Mouse (Mus musculus) megakaryocyte progenitor cell, adult 5-6 weeks (primary cell): Measurements from ENCODE around the gene Cep350. TPM values are rescaled to one million over a fixed set of nuclear protein-coding genes. Genes with fewer than 3 reads are reported as not detected.
A peak's percentile ranks its signal among the peaks of the same experiment; 100 is the strongest.

Experiments
- ATAC-seq: replicated peaks from 2 replicates; pipeline ENCODE4 v1.8.0; 2016; ENCODE audit warnings: mild to moderate bottlenecking, moderate TSS enrichment, inconsistent platforms; ENCODE audit not compliant: poor library complexity
- total RNA-seq, 2 experiments: library from RNA; stranded (forward) in 1 of 2; stranded (reverse) in 1 of 2; fragments of 157-497, 149-512 nt in 1 of 2; fragments of 200-1000 nt in 1 of 2; gene quantifications; 2 replicates each; pipeline versions ENCODE4 v1.2.3 to v1.2.4; 2015 to 2017

Gene Cep350
- total RNA-seq, 2 experiments from 2014 or later: 67.2 to 99.8 TPM

- ATAC-seq: peak; percentile 69
Measured at GRCm38 (mm10) chr1:155894382-155894781, 78.7 kb downstream of the Cep350 start.

DNA sequence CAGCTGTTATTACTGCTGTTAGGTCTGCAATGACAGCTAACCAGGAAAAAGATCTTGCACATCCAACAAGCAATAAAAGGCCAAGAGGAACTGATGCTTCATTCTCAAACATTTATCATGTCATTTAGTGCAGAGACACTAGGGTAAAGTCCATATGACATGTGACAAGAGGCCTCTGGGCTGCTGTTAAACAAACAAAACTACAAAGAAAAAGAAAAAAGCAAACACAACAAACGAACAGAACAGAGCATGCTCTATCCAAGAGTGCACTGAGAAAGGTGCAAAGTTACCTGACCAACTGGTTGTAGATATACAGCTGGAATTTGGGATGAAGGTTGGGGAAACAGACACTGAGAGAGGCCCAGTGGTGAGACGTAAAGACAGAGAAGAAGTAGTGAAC is 86.2 kb downstream of the Cep350 start:
- ATAC-seq: no peak

GRCm38 (mm10) chr1:155882646-155883231 is 90.3 kb downstream of the Cep350 start:
- ATAC-seq: peak; percentile 86

- ATAC-seq: no peak
Measured at GRCm38 (mm10) chr1:155879596-155879995, 93.5 kb downstream of the Cep350 start.

- ATAC-seq: peak; percentile 97
Measured at GRCm38 (mm10) chr1:155862967-155863366, 110.1 kb downstream of the Cep350 start.

DNA sequence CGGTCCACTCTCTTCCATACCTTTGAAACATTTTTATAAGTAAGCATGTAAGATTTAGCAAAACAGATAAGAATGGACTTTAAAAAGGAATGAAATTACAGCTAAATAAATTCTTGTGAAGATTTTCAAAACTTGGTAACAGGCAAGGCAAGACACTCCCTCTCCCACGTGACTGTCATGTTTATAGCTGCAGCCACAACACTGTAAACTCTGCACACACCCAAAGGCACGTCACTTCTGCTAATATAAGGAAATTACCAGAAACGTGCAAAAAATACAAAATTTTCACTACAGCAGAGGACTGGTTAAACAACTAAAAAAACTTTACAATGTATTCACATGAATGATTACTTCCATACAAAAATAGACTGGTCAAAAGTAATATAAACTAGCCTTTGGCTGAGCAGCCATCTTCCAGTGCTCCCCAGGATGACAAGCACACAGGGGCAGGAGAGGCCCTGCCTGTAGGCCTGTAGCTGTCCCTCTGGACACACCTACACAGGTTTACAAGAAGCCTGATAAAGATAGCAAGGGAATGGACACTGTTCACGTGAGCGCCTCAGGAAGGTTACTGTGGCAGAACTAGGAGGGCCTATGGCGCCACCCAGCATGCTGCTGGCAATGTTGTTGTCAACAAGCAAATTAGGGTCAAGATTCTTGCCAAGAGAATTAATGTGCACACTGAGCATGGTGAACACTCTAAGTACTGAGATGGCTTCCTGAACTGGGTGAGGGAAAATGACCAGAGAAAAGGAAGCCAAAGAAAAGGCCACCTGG is 117.9 kb downstream of the Cep350 start:
- no peak for ATAC-seq

GRCm38 (mm10) chr1:155853009-155853408 is 120.0 kb downstream of the Cep350 start:
- peak; percentile 93 for ATAC-seq

GRCm38 (mm10) chr1:155844235-155844634 is 128.8 kb downstream of the Cep350 start:
- ATAC-seq: no peak

DNA sequence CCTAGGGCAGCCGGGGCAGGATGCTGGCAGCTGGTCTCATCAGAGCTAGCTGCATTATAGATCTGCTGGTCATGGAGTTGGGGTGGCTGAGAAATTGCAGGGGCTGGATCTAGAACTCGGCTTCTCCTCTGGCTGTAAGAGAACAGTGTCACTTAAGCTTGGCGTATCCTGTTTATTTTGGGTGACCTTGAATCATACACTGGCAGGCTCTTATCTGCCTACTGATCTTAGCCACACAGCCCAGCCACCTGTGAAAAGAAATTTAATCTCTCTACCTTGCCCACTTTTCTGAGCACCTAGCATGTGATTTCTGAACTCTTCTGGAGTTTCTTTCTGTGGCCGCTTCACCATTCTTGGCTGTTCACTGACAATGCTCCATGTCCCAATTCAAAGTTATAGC is 129.5 kb downstream of the Cep350 start:
- no peak for ATAC-seq

GRCm38 (mm10) chr1:155835667-155836066 is 137.4 kb downstream of the Cep350 start:
- ATAC-seq: peak; percentile 46

GRCm38 (mm10) chr1:155833610-155834009 is 139.4 kb downstream of the Cep350 start:
- ATAC-seq: no peak

DNA sequence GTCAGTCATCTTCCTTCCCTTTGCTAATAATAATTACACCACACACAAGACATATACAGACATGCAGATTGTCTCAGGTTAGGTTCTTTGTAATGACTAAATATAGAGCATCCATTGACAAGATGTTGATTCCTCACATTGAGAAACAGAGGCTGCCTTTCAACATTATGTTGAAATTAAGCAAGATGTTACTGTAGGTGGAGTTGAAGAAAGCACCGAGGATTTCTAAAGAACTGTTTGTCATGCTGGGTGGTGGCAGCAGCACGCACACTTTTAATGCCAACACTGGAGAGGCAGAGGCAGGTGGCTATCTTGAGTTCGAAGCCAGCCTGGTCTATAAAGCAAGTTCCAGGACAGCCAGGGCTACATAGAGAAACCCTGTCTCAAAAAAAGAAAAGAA is 141.1 kb downstream of the Cep350 start:
- peak; percentile 38; the same call in 1 of the 2 replicates for ATAC-seq

- no peak for ATAC-seq
Measured at GRCm38 (mm10) chr1:155830861-155831260, 142.2 kb downstream of the Cep350 start.

GRCm38 (mm10) chr1:155827703-155828295 is 145.3 kb downstream of the Cep350 start:
- no peak for ATAC-seq

DNA sequence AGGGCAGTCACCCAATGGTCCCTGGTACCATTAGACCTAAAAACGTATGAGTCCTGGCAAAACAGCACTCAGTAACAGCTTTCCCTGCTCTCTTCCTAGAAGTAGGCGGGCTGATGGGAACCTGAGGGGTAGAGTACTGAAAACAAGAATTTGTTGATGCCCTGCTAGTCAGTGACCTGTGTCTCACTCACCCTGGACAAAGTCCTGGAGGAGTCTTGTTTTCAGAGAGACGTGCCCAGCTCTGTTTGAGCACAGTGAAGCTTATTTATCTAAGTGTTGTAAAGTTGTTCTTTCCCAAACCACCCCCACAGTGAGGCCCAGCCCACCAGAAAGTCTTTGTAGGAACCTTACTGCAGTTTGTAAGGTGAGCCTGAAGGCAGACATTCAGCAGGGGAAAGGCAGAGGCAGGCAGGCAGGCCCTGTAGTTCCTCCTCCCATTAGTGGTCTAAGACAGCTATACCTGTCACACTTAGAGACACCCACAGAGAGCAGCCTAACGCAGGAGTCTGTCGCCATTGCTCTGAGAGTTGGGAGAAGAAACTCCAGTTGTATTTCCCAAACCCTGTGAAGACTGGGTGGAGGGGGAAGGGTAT is 146.2 kb downstream of the Cep350 start:
- no peak for ATAC-seq

DNA sequence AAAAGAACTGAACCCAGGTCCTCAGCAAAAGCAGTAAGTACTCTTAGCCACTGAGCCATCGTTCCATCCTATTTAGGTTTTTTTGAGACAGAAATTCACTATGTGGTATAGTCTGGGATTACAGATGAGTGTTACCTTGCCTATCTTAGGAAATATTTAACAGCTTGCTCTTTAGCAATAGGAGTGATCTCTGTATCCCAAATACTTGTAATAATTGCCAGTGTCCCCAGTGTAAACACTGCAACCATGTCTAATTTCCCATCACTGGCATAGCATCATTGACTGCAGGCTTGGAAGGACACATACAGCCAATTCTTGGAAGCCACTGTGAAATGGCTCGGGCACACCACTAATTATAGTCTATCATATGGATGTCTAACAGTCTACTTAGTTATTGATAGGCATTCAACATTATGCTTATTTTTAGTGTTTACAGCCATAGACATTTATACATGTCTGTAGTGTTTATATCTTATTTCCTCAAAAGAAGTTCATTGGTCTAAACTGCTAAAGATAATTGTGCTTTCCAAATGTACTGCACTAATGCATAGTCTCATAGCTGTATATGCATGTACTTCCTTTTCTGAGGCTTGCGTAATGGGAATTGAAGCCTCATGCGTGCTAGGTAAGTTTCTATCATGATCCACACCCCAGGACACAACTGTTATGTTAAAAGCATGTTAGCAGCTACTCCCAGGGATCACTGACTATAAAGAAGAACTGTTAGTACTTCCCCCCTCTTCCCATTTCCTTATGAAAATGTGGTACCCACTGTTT is 146.9 kb downstream of the Cep350 start:
- ATAC-seq: no peak

- ATAC-seq: peak; percentile 57
Measured at GRCm38 (mm10) chr1:155820646-155821045, 152.4 kb downstream of the Cep350 start.

- ATAC-seq: no peak
Measured at GRCm38 (mm10) chr1:155816167-155816566, 156.9 kb downstream of the Cep350 start.

GRCm38 (mm10) chr1:155812581-155813499 is 160.2 kb downstream of the Cep350 start, which contains the start of gene Qsox1:
Qsox1 (minus strand) TSS chr1:155812889.
- peak; percentile 82 for ATAC-seq
